Mouse (Mus musculus): ENCODE results near the gene Dohh.

DNA sequence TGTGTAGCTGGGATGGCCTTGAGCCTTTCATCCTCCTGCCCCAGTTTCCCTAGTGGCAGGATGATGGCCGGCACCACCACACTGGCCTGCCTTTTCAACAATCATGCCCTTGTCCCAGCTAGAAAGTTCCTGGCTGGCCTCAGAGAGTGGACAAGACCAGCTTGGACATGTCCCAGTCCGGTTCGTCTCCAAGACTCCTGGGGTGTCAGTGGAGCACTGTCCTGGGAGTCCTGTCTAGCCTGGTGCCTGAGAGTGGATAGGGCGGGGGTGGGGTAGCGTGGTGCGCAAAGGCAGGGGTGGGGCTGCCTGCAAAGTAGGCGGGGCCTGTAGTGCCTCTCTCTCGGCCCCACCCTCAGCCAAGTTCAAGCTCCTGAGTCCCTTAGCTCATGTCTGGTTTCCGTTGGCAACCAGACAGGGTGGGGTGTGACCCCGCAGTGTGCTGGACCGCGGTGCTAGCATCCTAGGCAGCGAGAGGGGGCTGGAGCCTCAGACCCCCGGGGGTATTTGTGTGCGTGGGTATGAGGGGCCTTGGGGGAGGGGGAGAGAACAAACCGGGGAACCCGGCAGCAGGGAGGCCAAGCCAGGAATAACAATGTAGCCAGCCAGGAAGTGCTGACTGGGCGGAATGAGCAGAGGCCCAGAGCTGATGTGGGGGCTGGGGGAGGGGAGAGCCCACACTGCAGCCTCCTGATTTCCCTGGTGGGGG, 17.4 kb downstream of the Dohh start:
- TF ChIP-seq CTCF (IDR thresholded peaks at IDR 0.05; ENCODE audit: borderline replicate concordance, extremely low read depth, insufficient read depth, insufficient read length) (0 out of 2 replicates have a peak, but pooled peaks have one; percentile 11), POLR2A (IDR thresholded peaks at IDR 0.05; ENCODE audit: borderline replicate concordance, extremely low read depth, insufficient read depth, insufficient read length, poor library complexity, severe bottlenecking) (no peak)
